Mouse (Mus musculus) bone marrow, adult 2 months (tissue): ENCODE results near the gene Gpatch1.

ENCODE experiments used
- CTCF ChIP-seq: fragments of 200-500 bp; IDR thresholded peaks from 2 replicates; pipeline ENCODE4 v1.5.1; 2011; ENCODE audit warnings: low read length, control low read depth; ENCODE audit not compliant: control insufficient read depth, insufficient read depth
- POLR2A ChIP-seq: fragments of 200-500 bp; IDR thresholded peaks from 2 replicates; pipeline ENCODE4 v1.6.1; 2011; ENCODE audit warnings: low read depth, mild to moderate bottlenecking, control low read depth, low read length, borderline replicate concordance; ENCODE audit not compliant: control insufficient read depth

DNA sequence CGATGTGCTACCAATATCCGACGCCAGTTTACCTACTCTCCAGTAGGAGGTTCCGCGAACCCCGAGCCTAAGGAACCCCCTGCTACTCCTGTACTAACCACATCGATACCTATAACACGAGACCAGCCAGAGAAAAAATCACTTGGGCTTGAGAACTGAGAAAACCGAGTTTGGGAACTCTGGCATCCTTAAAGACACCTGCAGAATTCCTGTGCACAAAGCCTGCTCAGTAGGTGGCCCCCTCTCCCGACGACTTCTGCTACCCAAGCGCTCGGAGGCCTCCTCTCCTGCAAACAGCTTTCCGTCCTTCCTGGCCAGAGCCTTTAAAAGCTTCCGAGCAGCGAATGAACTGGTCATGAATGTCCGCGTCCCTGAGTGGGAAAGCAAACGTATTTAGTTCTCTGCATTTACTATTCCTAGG lies 15.0 kb upstream of the Gpatch1 start:
- TF ChIP-seq CTCF (no peak), POLR2A (no peak)
